9 mouse cellular contexts compared by ENCODE assay signal in genomic region chr4:136783552-136784150, GRCm38 (mm10). TPM values are rescaled to one million over a fixed set of nuclear protein-coding genes. Genes with fewer than 3 reads are reported as not detected.
DNase-seq lines count a peak whose midpoint lies in the region; ATAC-seq lines count a peak whose summit lies in the region.
"Had no signal": no experiment of that assay in that cellular context is flagged by ENCODE, and none has a peak within 500 bp of the region (broad histone marks: within the 10 kb centered on the region; RNA-seq: fewer than 3 reads in every experiment).

No protein-coding gene starts in this region.

- no peaks in the 10 kb centered on the region for H3K36me3 ChIP-seq in heart, embryonic 11.5 days (ENCODE audit: control insufficient read depth, insufficient read depth, low read length)

- no peak for ATAC-seq in heart, embryonic 11.5 days (replicated peaks; ENCODE audit: insufficient number of reproducible peaks, low FRiP score, low TSS enrichment)

- no peak overlapping the region for H3K27ac ChIP-seq in heart, embryonic 11.5 days (ENCODE audit: low read depth, low read length)
- H3K27ac ChIP-seq: liver, embryonic 14.5 days had no signal

- intact Hi-C loops in gastrocnemius, postnatal 14 days (cut with DNase I; ENCODE audit: low total_unique reads), result no loop called here

- no peak overlapping the region for H3K4me2 ChIP-seq in heart, embryonic 11.5 days

- H3K27me3 ChIP-seq in heart, embryonic 11.5 days (ENCODE audit: control insufficient read depth, insufficient read depth, low read length), result peaks cover 7% of the 10 kb centered on the region; the same call in 1 of the 2 replicates

- H3K9ac ChIP-seq in heart, embryonic 11.5 days (ENCODE audit: low read depth, low read length), result no peak overlapping the region
- H3K9ac ChIP-seq: liver, embryonic 14.5 days had no signal

- peak; percentile 95 for DNase-seq in heart, adult 11 months
- peak; percentile 87 for DNase-seq in embryo, embryonic 10.5 days (ENCODE audit: low spot score)
- peak; percentile 75 for DNase-seq in gastrocnemius, postnatal 14 days
- peak; percentile 52 for DNase-seq in kidney, postnatal 14 days
- DNase-seq in neural tube, embryonic 10.5 days (ENCODE audit: extremely low spot score, low spot score), result peak; percentile 82
- DNase-seq in thymus, postnatal 14 days, result no peak
- no peak for DNase-seq in urinary bladder, postnatal 4 days (ENCODE audit: low spot score in 2 of 2)

- peaks cover 9% of the 10 kb centered on the region; the same call in 1 of the 2 replicates for H3K4me1 ChIP-seq in heart, embryonic 11.5 days (ENCODE audit: control insufficient read depth, insufficient read depth, low read length)

- WGBS in heart, embryonic 11.5 days (ENCODE audit: insufficient replicate concordance), result 37% methylated on average over 22 of the region's 22 CpGs

- no peaks in the 10 kb centered on the region for H3K9me3 ChIP-seq in heart, embryonic 11.5 days (replicated peaks; ENCODE audit: control insufficient read depth, low read length)

- H3K4me3 ChIP-seq in heart, embryonic 11.5 days (ENCODE audit: low read depth, low read length), result no peak overlapping the region

RNA-seq across cellular contexts. Expression of gene Ephb2, which starts 52.1 kb away (rescaled TPM):
- polyA plus RNA-seq in heart, embryonic 11.5 days (2014; fragmentation: Nextera tagmentation; extraction: Ambion mirVana), result 2.5 and 2.7 TPM in 2 replicates
- total RNA-seq in gastrocnemius, postnatal 14 days (2021), result 1 to 10 TPM; 1.2 to 4.2 TPM

Comparison
In these comparisons a context has a peak if more than half of its experiments do, and no peak if none do; other contexts are left out.
1. DNase-seq: peak in heart, adult 11 months (single experiment), embryo, embryonic 10.5 days (single experiment), gastrocnemius, postnatal 14 days (single experiment), kidney, postnatal 14 days (single experiment) and neural tube, embryonic 10.5 days (single experiment); none in thymus, postnatal 14 days (single experiment) and urinary bladder, postnatal 4 days (0 of 2).